Mouse (Mus musculus): Measurements from ENCODE around the gene Mllt3. TPM values are rescaled to one million over a fixed set of nuclear protein-coding genes. Genes with fewer than 3 reads are reported as not detected.

Gene Mllt3
- polyA plus RNA-seq, 1 experiment from 2014 or later, result 81.7 TPM

DNA sequence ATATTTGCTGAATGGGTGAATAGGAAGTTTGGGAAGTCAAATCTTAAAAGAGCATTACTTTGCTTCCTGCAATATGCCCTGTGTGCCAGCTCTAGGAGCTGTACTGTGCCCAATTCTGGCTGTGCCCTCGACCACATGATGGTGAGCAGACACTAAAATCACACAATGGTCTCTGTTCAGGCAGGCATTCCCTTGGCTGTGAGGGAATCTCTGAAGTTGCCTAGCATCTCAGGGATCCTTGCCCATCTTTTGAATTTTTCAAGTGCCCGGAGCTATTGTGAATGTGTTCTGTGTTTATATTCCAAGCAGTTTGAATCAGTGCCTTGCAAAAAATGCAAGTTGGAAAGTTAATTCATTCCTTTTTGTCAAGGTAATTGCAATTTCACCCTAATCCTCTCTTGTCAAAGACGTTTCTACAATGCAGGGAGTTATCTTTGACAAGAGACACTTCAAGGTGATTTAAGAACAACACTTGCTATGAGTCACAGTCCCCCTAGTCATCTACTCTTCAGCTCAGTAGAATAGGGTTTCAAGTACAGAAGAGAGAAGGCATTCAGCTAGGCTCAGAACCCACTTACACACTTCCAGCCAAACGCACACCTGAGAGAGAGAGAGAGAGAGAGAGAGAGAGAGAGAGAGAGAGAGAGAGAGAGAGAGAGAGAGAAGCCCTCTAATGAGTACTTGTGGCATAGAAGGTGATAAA lies 283.5 kb downstream of the Mllt3 start:
- Histone ChIP-seq H3K4me2 (no peak overlapping the region), H3K36me3 (replicated peaks) (no peaks in the 10 kb centered on the region), H3K27me3 (peaks cover 6% of the 10 kb centered on the region), H3K9me3 (no peaks in the 10 kb centered on the region), H3K9ac (no peak overlapping the region), H3K27ac (no peak overlapping the region), H3K4me3 (replicated peaks) (no peak overlapping the region), H3K4me1 (peaks cover 15% of the 10 kb centered on the region)
- no peak for ATAC-seq (ENCODE audit: low FRiP score)
- WGBS, result 36% methylated on average over 4 of the region's 4 CpGs

DNA sequence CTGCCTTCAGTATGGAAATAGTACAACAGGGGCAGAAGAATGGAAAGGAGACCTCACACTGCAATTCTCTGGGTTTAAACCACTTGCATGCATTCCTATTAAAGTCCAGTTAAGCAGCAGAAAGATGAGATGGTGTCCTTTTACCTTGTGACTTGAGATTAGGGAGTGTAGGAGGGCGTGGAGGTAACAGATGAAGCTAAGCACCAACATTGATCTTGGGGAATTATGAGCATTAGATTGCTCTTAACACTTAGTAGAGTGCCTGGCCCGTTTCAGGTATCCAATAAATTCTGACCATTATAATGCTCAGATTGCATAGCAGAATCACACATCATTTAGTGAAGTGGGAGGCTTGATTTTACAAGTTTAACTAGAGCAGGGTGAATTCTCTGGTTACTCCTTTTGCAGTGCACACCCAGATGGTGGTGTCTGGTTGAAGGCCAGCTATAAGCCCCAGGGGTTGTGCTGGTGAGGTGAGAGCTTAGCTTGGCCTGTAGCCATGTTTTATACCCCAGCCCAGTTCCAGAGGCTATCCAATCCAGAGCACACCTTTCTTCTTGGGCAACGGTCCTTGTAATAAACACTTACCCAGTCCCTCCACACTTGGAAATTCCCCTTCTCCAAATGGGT lies 288.0 kb downstream of the Mllt3 start:
- Histone ChIP-seq H3K27ac (no peak overlapping the region), H3K4me2 (no peak overlapping the region), H3K9me3 (no peaks in the 10 kb centered on the region), H3K4me3 (replicated peaks) (no peak overlapping the region), H3K36me3 (replicated peaks) (no peaks in the 10 kb centered on the region), H3K9ac (no peak overlapping the region), H3K27me3 (no peaks in the 10 kb centered on the region; the same call in 1 of the 2 replicates), H3K4me1 (peaks cover 9% of the 10 kb centered on the region)
- 92% methylated on average over 3 of the region's 3 CpGs for WGBS
- no peak for ATAC-seq (ENCODE audit: low FRiP score)

DNA sequence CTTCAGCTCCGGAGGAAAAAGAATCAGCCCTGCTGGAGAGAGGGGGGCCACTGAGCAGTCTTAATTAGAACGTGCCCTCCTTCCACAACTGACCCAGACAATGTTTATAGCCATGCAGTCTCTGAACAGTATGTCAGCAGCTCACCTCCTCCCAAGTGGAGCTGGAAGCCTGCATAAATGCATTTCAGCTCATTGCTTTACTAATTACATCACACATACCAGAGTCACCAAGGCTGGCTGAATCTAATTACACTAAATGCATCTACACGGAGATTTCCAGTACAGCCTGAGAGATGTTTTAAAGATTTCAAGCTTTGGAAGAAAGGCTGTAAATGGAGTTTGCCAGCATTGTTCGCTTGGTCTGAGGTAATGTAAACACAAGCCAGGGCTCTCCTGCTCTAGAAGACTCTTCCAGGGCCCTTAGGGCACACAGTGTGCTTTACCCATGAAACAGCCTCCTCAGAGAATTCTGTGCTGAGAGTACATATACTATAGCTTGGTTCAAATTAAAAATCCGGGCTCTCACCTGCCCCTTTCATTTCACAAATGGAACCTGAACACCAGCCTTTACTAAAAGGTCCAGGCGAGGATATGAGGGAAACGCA lies 293.5 kb downstream of the Mllt3 start:
- Histone ChIP-seq H3K27me3 (0 out of 2 replicates have a peak, but pooled peaks cover 2% of the 10 kb centered on the region), H3K4me1 (peaks cover 11% of the 10 kb centered on the region), H3K4me2 (no peak overlapping the region), H3K9ac (no peak overlapping the region), H3K27ac (peak overlapping the region; percentile 79), H3K36me3 (replicated peaks) (no peaks in the 10 kb centered on the region), H3K9me3 (no peaks in the 10 kb centered on the region), H3K4me3 (replicated peaks) (no peak overlapping the region)
- WGBS, result 38% methylated on average over 7 of the region's 7 CpGs
- peak; percentile 95 for ATAC-seq (ENCODE audit: low FRiP score)

DNA sequence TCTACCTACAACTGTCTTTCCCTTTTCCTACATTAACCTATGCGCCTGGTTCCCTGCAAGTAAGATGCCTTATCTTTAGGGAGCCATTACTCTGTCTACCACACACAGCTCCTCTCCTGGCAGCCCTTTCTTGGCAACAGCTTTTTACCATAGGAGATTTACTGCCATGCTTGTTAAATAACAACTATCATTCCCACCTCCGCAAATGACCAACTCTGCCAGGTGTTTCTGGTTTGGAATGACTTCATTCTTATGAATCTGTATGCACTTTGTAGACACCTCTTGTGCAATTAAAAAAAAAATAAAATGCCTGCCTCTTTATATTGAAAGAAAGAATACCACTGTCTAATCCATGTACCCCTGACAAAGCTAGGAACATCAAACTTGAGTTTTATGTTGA lies 294.1 kb downstream of the Mllt3 start:
- Histone ChIP-seq H3K27me3 (0 out of 2 replicates have a peak, but pooled peaks cover 2% of the 10 kb centered on the region), H3K27ac (peak overlapping the region; percentile 79; the same call in 1 of the 2 replicates), H3K36me3 (replicated peaks) (no peaks in the 10 kb centered on the region), H3K4me3 (replicated peaks) (no peak overlapping the region), H3K9me3 (no peaks in the 10 kb centered on the region), H3K4me2 (no peak overlapping the region), H3K9ac (no peak overlapping the region), H3K4me1 (peaks cover 11% of the 10 kb centered on the region)
- peak; percentile 9; the same call in 1 of the 2 replicates for ATAC-seq (ENCODE audit: low FRiP score)
- 85% methylated on average over 2 of the region's 2 CpGs for WGBS

DNA sequence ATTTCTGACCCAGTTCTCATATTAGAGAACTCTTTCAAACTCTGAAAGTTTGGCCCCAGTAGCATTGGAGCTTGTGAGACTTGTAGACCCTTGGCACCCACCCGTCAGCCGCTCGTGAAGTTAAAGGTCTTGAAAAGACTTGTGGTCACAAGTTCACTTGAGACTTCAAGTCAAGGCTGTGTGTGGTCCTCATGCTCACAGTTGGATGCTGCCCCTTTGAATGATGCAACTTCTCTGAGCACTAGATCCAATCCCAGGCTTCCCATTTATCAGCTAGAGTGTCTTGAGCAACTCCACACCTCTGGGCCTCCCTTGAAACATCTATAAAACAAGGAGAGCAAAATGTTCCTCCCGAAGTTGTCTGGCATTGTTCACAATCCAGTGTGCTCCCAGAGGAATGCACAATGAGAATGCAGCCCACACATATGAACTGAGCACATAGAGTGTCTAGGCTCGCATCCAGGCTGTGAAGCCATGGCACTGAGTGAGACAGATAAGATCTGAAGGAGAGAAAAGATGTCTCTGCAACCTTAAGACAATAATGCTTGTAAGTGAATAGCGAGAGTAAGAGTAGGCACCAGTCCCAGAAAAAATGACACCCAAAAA lies 295.9 kb downstream of the Mllt3 start:
- Histone ChIP-seq H3K36me3 (replicated peaks) (no peaks in the 10 kb centered on the region), H3K4me2 (no peak overlapping the region), H3K27me3 (0 out of 2 replicates have a peak, but pooled peaks cover 2% of the 10 kb centered on the region), H3K9ac (no peak overlapping the region), H3K9me3 (no peaks in the 10 kb centered on the region), H3K4me3 (replicated peaks) (no peak overlapping the region), H3K4me1 (peaks cover 11% of the 10 kb centered on the region), H3K27ac (no peak overlapping the region)
- no peak for ATAC-seq (ENCODE audit: low FRiP score)
- WGBS, result 91% methylated on average over 6 of the region's 6 CpGs

DNA sequence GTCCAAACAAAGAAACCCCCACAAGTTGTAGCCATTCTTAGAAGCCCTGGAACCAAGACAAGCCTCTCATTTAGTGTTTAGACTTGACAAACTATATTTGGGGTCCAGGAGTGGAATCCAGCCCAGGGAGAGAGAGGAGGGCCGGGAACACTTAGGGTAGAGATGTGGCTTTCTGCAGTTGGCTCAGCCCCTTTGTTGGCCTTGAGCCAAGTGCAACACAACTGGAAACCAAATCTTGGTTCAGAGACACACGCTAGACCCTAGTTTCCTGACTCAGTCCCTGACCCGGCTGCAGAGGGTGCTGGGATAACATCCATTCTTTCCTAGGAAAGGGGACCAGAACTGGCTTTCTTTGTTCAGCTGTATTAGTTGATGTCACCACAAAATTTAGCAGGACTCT lies 296.4 kb downstream of the Mllt3 start:
- Histone ChIP-seq H3K9me3 (no peaks in the 10 kb centered on the region), H3K27ac (no peak overlapping the region), H3K4me2 (no peak overlapping the region), H3K4me3 (replicated peaks) (no peak overlapping the region), H3K27me3 (0 out of 2 replicates have a peak, but pooled peaks cover 2% of the 10 kb centered on the region), H3K4me1 (peaks cover 11% of the 10 kb centered on the region), H3K36me3 (replicated peaks) (no peaks in the 10 kb centered on the region), H3K9ac (no peak overlapping the region)
- 80% methylated on average over 3 of the region's 3 CpGs for WGBS
- no peak for ATAC-seq (ENCODE audit: low FRiP score)

DNA sequence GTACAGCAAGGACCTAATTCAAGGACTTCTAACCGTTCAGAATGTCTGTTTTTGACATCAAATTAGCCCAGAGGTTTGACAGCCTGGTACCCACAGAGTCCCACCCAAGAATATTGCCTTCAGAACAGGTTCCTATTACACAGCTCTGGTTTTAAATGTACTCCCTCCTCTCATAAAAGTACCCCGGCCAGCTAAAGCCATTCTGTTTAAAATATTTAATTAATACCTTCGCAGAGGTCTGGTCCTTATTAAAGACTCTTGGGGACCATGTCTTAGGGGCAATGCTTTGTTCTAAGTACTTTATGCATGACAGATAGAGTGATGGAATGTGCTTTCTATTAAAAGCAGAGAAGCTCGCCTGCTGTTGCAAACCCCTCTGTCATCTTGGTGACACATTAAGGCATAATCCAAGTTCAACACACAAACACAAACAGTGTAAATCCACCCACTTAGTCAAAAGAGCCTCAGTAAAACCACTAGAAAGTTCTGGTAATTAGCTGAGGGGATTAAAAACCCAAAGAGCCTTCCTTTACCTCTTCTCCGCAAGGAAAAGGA lies 302.0 kb downstream of the Mllt3 start:
- no peaks in the 10 kb centered on the region; the same call in 1 of the 2 replicates for H3K4me1 ChIP-seq
- no peaks in the 10 kb centered on the region for H3K9me3 ChIP-seq
- no peak overlapping the region for H3K27ac ChIP-seq
- H3K4me2 ChIP-seq, result no peak overlapping the region
- H3K27me3 ChIP-seq, result peaks cover 3% of the 10 kb centered on the region; the same call in 1 of the 2 replicates
- H3K9ac ChIP-seq, result no peak overlapping the region
- H3K4me3 ChIP-seq (replicated peaks), result no peak overlapping the region
- WGBS, result 17% methylated on average over 5 of the region's 5 CpGs
- H3K36me3 ChIP-seq (replicated peaks), result no peaks in the 10 kb centered on the region
- ATAC-seq (ENCODE audit: low FRiP score), result no peak

DNA sequence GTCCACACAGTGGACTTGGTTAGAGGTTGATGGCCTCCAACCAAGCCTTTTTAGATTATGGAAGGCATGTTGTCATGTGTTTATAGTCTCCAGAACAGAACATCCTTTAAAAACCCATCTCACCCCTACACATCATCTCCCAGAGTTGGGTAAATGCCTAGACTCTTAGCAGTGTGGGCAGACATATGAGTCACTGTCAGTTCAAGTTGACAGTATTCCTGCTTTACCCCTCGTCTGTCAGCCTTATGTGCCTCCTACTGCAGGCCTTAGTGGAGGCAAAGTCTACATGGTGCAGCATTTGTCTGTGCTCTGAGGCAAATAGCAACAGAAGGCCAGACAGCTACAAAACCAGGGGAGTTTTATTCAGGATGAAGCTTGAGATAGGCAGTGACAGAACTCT lies 304.6 kb downstream of the Mllt3 start:
- Histone ChIP-seq H3K9ac (no peak overlapping the region), H3K4me3 (replicated peaks) (no peak overlapping the region), H3K9me3 (no peaks in the 10 kb centered on the region), H3K27ac (no peak overlapping the region), H3K4me2 (no peak overlapping the region), H3K4me1 (no peaks in the 10 kb centered on the region; the same call in 1 of the 2 replicates), H3K27me3 (peaks cover 3% of the 10 kb centered on the region; the same call in 1 of the 2 replicates), H3K36me3 (replicated peaks) (no peaks in the 10 kb centered on the region)
- 86% methylated on average over 1 of the region's 1 CpGs for WGBS
- ATAC-seq (ENCODE audit: low FRiP score), result no peak

DNA sequence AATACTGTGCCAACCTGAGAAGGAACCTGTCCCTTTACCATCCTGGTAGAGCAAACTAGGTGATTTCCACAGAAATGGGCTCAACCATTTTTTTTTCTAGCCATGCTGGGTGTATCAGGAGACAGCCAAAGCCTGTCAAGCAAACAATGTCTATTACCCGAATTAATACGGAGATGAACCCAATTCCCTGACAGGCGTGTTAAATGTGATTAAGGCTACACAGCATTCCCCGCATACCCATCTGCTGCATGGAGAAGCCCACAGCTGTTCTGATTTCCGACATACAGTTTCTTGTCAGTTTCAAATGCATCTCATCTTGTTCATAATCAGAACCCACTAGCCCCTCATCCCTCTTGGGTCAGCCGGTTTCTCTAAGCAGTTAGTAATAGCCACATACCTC lies 309.7 kb downstream of the Mllt3 start:
- H3K4me2 ChIP-seq, result no peak overlapping the region
- no peak for ATAC-seq (ENCODE audit: low FRiP score)
- 89% methylated on average over 6 of the region's 6 CpGs for WGBS

More for the DNA sequence above, 309.7 kb downstream of the Mllt3 start:
- peaks cover 2% of the 10 kb centered on the region; the same call in 1 of the 2 replicates for H3K4me1 ChIP-seq
- H3K9me3 ChIP-seq, result no peaks in the 10 kb centered on the region
- no peak overlapping the region for H3K9ac ChIP-seq
- H3K27ac ChIP-seq, result no peak overlapping the region
- H3K4me3 ChIP-seq (replicated peaks), result no peak overlapping the region
- H3K27me3 ChIP-seq, result no peaks in the 10 kb centered on the region
- no peaks in the 10 kb centered on the region for H3K36me3 ChIP-seq (replicated peaks)

Other genes starting within 250 kb of the Mllt3 start
- gene Focad, start 61.3 kb upstream of the Mllt3 start, polyA plus RNA-seq (2016; fragmentation: Nextera tagmentation; extraction: Ambion mirVana), result 16.7 and 16.9 TPM in 2 replicates

All from forebrain, embryonic 12.5 days (tissue).